Mouse (Mus musculus) forebrain, embryonic 14.5 days (tissue): ENCODE measurements around the gene Tmem104. TPM values are rescaled to one million over a fixed set of nuclear protein-coding genes. Genes with fewer than 3 reads are reported as not detected.

ENCODE experiments used
- ATAC-seq: fragments of 200-750 bp; cut with Nextera tagmentation; 2 replicates; pipeline ENCODE4 v1.8.0; 2017; ENCODE audit warnings: mild to moderate bottlenecking, moderate library complexity
- DNase-seq: peaks from one replicate; pipeline ENCODE4 v3.0.0-alpha.2; 2015; ENCODE audit warnings: low spot score
- H3K27ac ChIP-seq: fragments of 300-500 bp; sonication (generic); 2 replicates; pipeline ENCODE4 v1.5.1; 2014; ENCODE audit warnings: low read depth, mild to moderate bottlenecking, control low read depth, low read length, moderate library complexity
- H3K27me3 ChIP-seq: fragments of 300-500 bp; sonication (generic); replicated peaks from 2 replicates; pipeline ENCODE4 v1.6.1; 2014; ENCODE audit warnings: low read length, control low read depth, mixed read lengths; ENCODE audit not compliant: control insufficient read depth, insufficient read depth
- H3K36me3 ChIP-seq: fragments of 300-500 bp; sonication (generic); 2 replicates; pipeline ENCODE4 v1.6.1; 2014; ENCODE audit warnings: low read length, control low read depth; ENCODE audit not compliant: control insufficient read depth, insufficient read depth
- H3K4me1 ChIP-seq: fragments of 300-500 bp; sonication (generic); 2 replicates; pipeline ENCODE4 v1.6.1; 2014; ENCODE audit warnings: antibody characterized with exemption, low read length, control low read depth; ENCODE audit not compliant: control insufficient read depth, insufficient read depth
- H3K4me2 ChIP-seq: fragments of 300-500 bp; sonication (generic); 2 replicates; pipeline ENCODE4 v1.6.1; 2014; ENCODE audit warnings: mild to moderate bottlenecking, control low read depth, low read length
- H3K4me3 ChIP-seq: fragments of 300-500 bp; sonication (generic); 2 replicates; pipeline ENCODE4 v1.5.1; 2014; ENCODE audit warnings: low read depth, low read length, control low read depth
- H3K9ac ChIP-seq: fragments of 300-500 bp; sonication (generic); 2 replicates; pipeline ENCODE4 v1.6.1; 2014; ENCODE audit warnings: mild to moderate bottlenecking, low read length, control low read depth, moderate library complexity
- H3K9me3 ChIP-seq: fragments of 300-500 bp; sonication (generic); replicated peaks from 2 replicates; pipeline ENCODE4 v1.6.1; 2016; ENCODE audit warnings: low read length, control low read depth, mixed read lengths; ENCODE audit not compliant: control insufficient read depth
- WGBS: fragments of 180-500 bp; shearing (Covaris S2); extraction: QIAGEN DNeasy Blood & Tissue Kit; methylation state at CpG from one replicate; pipeline ENCODE4 v1.1.7; 2014; 5-methylcytosine and 5-hydroxymethylcytosine counted together
- microRNA-seq: library from miRNA; unstranded; fragments of <30 nt; microRNA quantifications from one replicate; pipeline ENCODE4, GENCODE M21; 2016
- polyA plus RNA-seq: library from polyadenylated mRNA; unstranded; fragments of >200 nt; fragmentation: Nextera tagmentation; extraction: Ambion mirVana; gene quantifications from 2 replicates; pipeline ENCODE4 v1.2.1, GENCODE M21; 2014

The Tmem104 gene
- polyA plus RNA-seq, 1 experiment from 2014 or later = 6.3 TPM

DNA sequence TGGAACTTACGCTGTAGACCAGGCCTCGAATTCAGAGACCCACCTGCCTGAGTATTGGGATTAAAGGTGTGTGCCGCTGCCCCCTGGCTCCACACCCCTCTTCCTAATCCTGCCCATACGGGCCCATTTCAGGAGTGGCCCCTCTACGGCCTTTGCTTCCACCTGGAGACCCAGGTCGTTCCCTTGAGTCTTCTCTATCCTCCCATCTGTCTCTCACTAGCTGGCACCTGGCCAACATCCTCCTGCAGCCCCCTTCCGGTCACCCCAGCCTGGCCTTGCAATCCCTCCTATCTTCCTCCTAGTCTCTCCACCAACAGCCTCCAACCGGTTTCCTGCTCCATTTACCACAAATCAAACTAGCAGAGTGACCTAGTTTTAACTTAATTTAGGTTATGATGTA, 102.6 kb downstream of the Tmem104 start:
- no peaks in the 10 kb centered on the region for H3K4me1 ChIP-seq
- no peak overlapping the region for H3K4me2 ChIP-seq
- H3K27ac ChIP-seq = no peak overlapping the region
- H3K36me3 ChIP-seq = no peaks in the 10 kb centered on the region
- H3K4me3 ChIP-seq = no peak overlapping the region
- DNase-seq (no peak), ATAC-seq (no peak)
- no peak overlapping the region for H3K9ac ChIP-seq
- H3K9me3 ChIP-seq = no peaks in the 10 kb centered on the region
- no peaks in the 10 kb centered on the region for H3K27me3 ChIP-seq
- 81% methylated on average over 8 of the region's 8 CpGs for WGBS

DNA sequence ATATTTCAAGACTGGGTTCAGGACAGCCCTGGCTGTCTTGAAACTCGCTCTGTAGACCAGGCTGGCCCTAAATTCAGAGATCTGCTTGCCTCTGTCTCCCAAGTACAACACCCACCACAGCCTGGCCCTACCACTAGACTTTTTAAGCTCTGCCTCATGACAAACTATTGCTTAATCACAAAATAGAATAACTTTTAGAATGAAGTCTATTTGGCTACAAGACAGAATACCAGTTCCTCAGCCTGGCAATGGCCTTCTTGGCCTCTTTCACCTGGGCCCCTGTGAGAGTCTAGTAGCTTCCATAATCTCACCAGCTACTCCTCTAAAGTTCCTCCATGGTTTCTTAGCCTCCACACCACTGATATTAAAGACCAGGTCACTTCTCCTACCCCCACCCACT, 103.0 kb downstream of the Tmem104 start:
- Histone ChIP-seq H3K27me3 (no peaks in the 10 kb centered on the region), H3K4me2 (no peak overlapping the region), H3K9ac (no peak overlapping the region), H3K36me3 (no peaks in the 10 kb centered on the region), H3K27ac (no peak overlapping the region), H3K4me3 (no peak overlapping the region), H3K9me3 (no peaks in the 10 kb centered on the region), H3K4me1 (no peaks in the 10 kb centered on the region)
- DNase-seq (no peak), ATAC-seq (no peak)
- WGBS = 91% methylated on average over 1 of the region's 1 CpGs

DNA sequence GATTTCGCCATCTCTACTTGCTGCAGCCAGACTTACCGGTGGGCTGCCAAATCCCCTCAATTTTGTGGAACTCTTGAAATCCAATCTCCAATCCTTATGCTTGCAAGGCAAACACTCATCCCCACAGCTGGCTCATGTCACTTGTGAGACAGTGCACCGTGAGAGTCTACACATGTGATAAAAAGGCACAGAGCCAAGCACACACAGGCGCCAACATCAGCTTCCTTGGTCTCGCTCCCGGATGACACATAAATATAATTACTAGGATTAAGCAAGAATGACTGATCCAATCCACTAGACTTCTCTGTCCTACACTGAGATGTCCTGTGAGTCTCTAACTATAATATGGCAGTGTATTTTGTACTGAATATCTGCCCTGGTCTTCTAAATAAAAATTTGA, 103.6 kb downstream of the Tmem104 start:
- no peaks in the 10 kb centered on the region for H3K36me3 ChIP-seq
- no peak overlapping the region for H3K4me3 ChIP-seq
- no peak for ATAC-seq
- H3K4me1 ChIP-seq = no peaks in the 10 kb centered on the region
- H3K9me3 ChIP-seq = no peaks in the 10 kb centered on the region
- no peaks in the 10 kb centered on the region for H3K27me3 ChIP-seq
- H3K27ac ChIP-seq = no peak overlapping the region
- WGBS = 79% methylated on average over 6 of the region's 6 CpGs
- H3K9ac ChIP-seq = no peak overlapping the region
- no peak overlapping the region for H3K4me2 ChIP-seq
- peak; percentile 44 for DNase-seq

DNA sequence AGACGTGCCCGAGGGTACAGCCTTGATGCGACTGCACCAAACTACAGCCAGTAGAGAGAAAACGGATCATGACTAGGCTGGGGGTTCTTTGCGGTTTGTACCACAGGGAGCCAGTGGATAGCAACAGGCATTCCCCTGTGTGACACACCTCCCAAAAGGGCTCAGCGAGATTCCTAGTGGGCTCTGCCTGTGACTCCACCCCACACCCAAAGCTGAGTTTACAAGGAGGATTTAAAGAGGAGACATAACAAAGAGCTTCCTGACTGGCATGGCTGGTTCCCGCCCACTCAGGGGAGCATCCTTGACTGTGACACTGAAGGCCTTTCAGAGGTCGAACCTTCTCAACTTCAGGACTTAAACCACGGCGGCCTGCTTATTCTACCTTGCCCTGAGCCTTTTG, 104.2 kb downstream of the Tmem104 start:
- no peaks in the 10 kb centered on the region for H3K36me3 ChIP-seq
- no peaks in the 10 kb centered on the region for H3K4me1 ChIP-seq
- no peak for DNase-seq
- WGBS = 86% methylated on average over 10 of the region's 10 CpGs
- H3K27me3 ChIP-seq = no peaks in the 10 kb centered on the region
- H3K9ac ChIP-seq = no peak overlapping the region
- no peak for ATAC-seq
- no peaks in the 10 kb centered on the region for H3K9me3 ChIP-seq
- no peak overlapping the region for H3K4me2 ChIP-seq
- no peak overlapping the region for H3K4me3 ChIP-seq
- H3K27ac ChIP-seq = no peak overlapping the region

DNA sequence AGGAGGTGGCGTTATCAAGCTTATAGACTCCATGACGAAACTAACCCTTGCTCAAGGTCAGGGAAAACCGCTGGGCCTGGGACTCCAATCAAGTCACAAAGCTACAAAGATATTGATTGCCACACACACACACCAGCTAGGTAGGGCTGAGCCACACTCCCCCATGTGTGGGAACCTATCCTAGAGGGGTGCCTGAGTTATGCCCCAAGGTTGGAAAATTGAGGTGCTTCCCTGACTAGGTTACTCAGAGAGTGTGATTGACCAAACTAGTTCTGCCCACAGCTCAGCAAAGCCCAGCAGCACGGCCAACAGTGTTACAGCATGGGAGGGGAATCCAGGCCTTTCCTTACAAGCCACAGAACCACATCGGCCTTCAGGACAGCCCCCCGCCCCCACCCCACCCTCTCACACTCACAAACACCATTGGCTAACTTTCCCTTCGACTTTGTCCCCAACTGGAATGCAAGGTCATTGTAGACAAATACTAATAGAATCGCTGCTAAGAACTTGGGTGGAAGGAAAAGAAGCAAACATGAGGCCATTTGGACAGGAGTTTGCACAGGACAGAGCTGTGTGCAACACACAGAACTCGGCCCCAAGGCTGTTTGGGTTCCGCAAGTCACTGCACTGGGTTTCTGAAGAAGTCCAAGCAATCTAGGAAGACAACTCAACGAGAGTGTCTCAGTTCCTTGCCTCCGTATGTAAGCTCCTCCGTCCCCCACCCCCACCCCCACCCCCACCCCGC, 105.5 kb downstream of the Tmem104 start:
- Histone ChIP-seq H3K36me3 (no peaks in the 10 kb centered on the region), H3K4me1 (peaks cover 5% of the 10 kb centered on the region; the same call in 1 of the 2 replicates), H3K27ac (no peak overlapping the region), H3K4me2 (no peak overlapping the region), H3K9ac (no peak overlapping the region), H3K4me3 (no peak overlapping the region), H3K27me3 (no peaks in the 10 kb centered on the region), H3K9me3 (no peaks in the 10 kb centered on the region)
- DNase-seq = no peak
- ATAC-seq = no peak
- 71% methylated on average over 14 of the region's 14 CpGs for WGBS

DNA sequence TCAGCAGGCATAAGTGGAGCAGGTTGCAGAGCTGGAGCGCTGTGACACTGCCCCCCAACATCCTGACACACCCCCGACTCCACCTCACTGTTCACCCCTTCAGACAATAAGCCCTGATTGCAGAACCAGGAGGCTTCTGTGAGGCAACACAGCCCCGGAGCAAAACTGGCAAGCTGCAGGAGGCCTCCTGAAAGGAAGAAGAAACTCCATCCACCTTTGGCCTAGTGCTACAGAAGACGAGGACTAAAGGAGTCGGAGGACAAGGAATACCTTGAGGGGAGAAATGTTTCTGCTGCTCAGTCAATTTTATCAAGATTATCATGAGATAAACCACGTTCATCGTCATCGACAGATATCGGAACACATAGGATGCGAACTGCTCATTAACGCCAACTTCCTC, 108.7 kb downstream of the Tmem104 start:
- Histone ChIP-seq H3K4me3 (no peak overlapping the region), H3K4me1 (peaks cover 5% of the 10 kb centered on the region; the same call in 1 of the 2 replicates), H3K27me3 (no peaks in the 10 kb centered on the region), H3K36me3 (no peaks in the 10 kb centered on the region), H3K9me3 (no peaks in the 10 kb centered on the region), H3K9ac (no peak overlapping the region), H3K27ac (no peak overlapping the region), H3K4me2 (no peak overlapping the region)
- 90% methylated on average over 11 of the region's 11 CpGs for WGBS
- ATAC-seq (no peak), DNase-seq (no peak)

Small RNA genes within 50 kb of the gene (microRNA-seq; reads per million reads assigned to microRNA genes)
- gene Gm25837 = not detected

Other genes starting within 250 kb of the Tmem104 start
- not detected in 2 replicates for gene Cd300c, start 218.3 kb upstream of the Tmem104 start, polyA plus RNA-seq
- gene Cd300ld, start 197.6 kb upstream of the Tmem104 start, polyA plus RNA-seq = not detected in 2 replicates
- 1.1 and 2.0 TPM in 2 replicates for gene Cd300c2, start 185.6 kb upstream of the Tmem104 start, polyA plus RNA-seq
- not detected in 2 replicates for gene Cd300ld2, start 171.3 kb upstream of the Tmem104 start, polyA plus RNA-seq
- not detected in 2 replicates for gene Cd300ld4, start 160.5 kb upstream of the Tmem104 start, polyA plus RNA-seq
- not detected in 2 replicates for gene Cd300ld5, start 149.7 kb upstream of the Tmem104 start, polyA plus RNA-seq
- gene Cd300ld3, start 139.1 kb upstream of the Tmem104 start, polyA plus RNA-seq = not detected in 2 replicates
- gene Cd300e, start 125.3 kb upstream of the Tmem104 start, polyA plus RNA-seq = not detected in 2 replicates
- 0.45 and 0.57 TPM in 2 replicates for gene Rab37, start 96.1 kb upstream of the Tmem104 start, polyA plus RNA-seq
- not detected in 2 replicates for gene Cd300lf, start 53.5 kb upstream of the Tmem104 start, polyA plus RNA-seq
- 39.4 and 48.4 TPM in 2 replicates for gene Slc9a3r1, start 24.1 kb upstream of the Tmem104 start, polyA plus RNA-seq
- gene Nat9, start 372 bp downstream of the Tmem104 start, polyA plus RNA-seq = 19.5 and 20.4 TPM in 2 replicates
- 0.12 and 0.14 TPM in 2 replicates for gene Grin2c, start 79.8 kb downstream of the Tmem104 start, polyA plus RNA-seq
- gene Fdxr, start 89.6 kb downstream of the Tmem104 start, polyA plus RNA-seq = 17.2 and 20.0 TPM in 2 replicates
- 0.24 and 0.40 TPM in 2 replicates for gene Fads6, start 110.2 kb downstream of the Tmem104 start, polyA plus RNA-seq
- not detected in 2 replicates for gene Otop2, start 119.7 kb downstream of the Tmem104 start, polyA plus RNA-seq
- gene Ush1g, start 134.6 kb downstream of the Tmem104 start, polyA plus RNA-seq = not detected in 2 replicates
- 0.06 and 0.09 TPM in 2 replicates for gene Otop3, start 147.2 kb downstream of the Tmem104 start, polyA plus RNA-seq
- gene Hid1, start 180.3 kb downstream of the Tmem104 start, polyA plus RNA-seq = 32.0 and 36.3 TPM in 2 replicates
- gene Cdr2l, start 194.4 kb downstream of the Tmem104 start, polyA plus RNA-seq = 17.7 and 19.0 TPM in 2 replicates
- 203 and 253 TPM in 2 replicates for gene Mrpl58, start 216.3 kb downstream of the Tmem104 start, polyA plus RNA-seq
- gene Atp5h, start 232.5 kb downstream of the Tmem104 start, polyA plus RNA-seq = 768 and 904 TPM in 2 replicates
- gene Kctd2, start 232.6 kb downstream of the Tmem104 start, polyA plus RNA-seq = 17.8 and 17.9 TPM in 2 replicates